Mouse (Mus musculus): ENCODE measurements at regions not wholly inside any gene's neighbourhood (a gene's known extent, or its start where the extent isn't known, plus 50 kb on each side); places are given as distances from the start of the nearest gene placed in this dataset.

DNA sequence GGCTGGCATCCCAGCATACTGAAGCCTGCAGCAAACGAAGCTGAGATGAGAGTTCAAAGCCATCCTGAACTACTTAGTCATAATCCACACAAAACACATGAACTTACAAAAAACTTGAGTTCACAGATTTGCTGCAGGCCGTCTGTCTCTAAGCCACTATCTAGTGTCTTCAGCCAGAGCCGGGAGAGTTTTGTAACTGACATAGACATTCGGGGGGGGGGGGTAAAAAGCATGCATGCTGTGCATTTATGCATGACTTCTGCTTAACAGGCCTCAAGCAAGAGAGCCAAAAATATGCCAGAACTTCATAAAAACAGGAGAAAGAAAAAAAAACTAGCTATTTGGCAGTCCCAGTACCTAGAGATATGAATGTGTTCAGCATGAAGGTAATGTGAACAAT, 120.2 kb upstream of the Plcz1 start:
- Histone ChIP-seq H3K4me3 (ENCODE audit: insufficient read depth, low read length) (no peak overlapping the region), H3K27ac (ENCODE audit: insufficient read depth, low read depth, low read length) (no peak overlapping the region), H3K4me1 (ENCODE audit: control insufficient read depth, insufficient read depth, low read length) (no peaks in the 10 kb centered on the region)
- TF ChIP-seq CTCF (IDR thresholded peaks at IDR 0.05; ENCODE audit: low read depth, low read length): no peak
- TF ChIP-seq POLR2A (IDR thresholded peaks at IDR 0.05; ENCODE audit: borderline replicate concordance, low read depth, low read length): no peak

DNA sequence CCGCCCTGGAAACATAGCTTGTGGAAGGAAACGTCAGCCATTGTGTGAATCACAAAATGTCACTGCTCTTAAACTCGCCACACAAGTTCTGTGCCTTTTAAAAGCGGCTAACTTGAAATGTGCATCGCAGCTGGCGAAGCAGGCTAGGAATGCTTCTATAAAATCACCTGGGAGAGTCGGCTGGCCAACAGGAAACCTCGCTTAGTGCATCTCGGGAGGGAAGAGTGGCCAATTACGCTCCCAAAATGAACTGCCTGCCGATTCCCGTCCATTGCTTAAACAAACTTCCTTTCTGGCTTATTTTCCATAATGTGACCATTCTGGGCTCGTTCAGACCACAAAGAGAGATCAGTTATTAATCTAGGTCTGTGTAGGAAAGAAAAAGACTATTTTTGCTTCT, 119.7 kb upstream of the Plcz1 start:
- H3K4me1 ChIP-seq (ENCODE audit: control insufficient read depth, insufficient read depth, low read length): no peaks in the 10 kb centered on the region
- no peak for TF ChIP-seq POLR2A (IDR thresholded peaks at IDR 0.05; ENCODE audit: borderline replicate concordance, low read depth, low read length)
- no peak for TF ChIP-seq CTCF (IDR thresholded peaks at IDR 0.05; ENCODE audit: low read depth, low read length)

DNA sequence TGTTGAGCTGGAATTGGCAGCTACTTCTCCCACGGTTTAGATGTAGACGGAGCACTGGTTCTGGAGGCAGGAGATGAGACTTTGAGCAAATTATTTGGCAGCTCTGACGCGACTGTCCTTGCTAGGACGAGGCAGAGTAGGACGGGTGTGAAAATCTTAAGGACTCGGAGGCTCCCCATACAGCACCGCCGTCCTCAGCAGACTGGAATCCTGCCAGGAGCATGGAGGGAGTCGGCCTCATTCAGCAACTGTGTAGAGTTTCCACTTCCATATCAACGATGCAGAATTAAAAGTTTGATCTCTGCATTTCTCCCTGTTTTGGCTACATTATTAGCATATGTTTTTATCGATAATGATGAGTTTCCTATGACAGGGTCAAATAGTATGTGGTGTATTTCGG, 117.7 kb upstream of the Plcz1 start:
- Histone ChIP-seq H3K4me3 (ENCODE audit: insufficient read depth, low read length) (no peak overlapping the region), H3K27ac (ENCODE audit: insufficient read depth, low read depth, low read length) (no peak overlapping the region), H3K4me1 (ENCODE audit: control insufficient read depth, insufficient read depth, low read length) (no peaks in the 10 kb centered on the region)
- no peak for TF ChIP-seq CTCF (IDR thresholded peaks at IDR 0.05; ENCODE audit: low read depth, low read length)
- no peak for TF ChIP-seq POLR2A (IDR thresholded peaks at IDR 0.05; ENCODE audit: borderline replicate concordance, low read depth, low read length)

More for the DNA sequence above, 119.7 kb upstream of the Plcz1 start:
- Histone ChIP-seq H3K27ac (ENCODE audit: insufficient read depth, low read depth, low read length) (no peak overlapping the region), H3K4me3 (ENCODE audit: insufficient read depth, low read length) (no peak overlapping the region)

DNA sequence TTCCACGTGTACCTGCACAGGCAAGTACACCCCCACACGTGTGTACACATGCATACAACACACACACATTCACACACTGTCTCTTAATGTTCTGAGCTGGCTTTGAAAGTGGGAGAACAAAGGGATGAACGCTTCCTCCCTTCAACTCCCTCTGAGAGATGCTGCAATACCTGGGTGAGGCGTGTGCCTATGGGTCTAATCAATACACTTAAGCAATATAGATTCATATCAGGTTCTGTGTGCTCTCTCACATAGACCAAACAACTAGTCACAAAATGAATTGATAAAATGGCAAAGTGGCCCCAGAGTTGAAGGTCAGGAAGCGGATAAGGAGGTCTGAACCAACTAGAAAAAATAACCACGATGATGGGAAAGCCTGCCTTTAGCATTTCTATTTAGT, 116.1 kb upstream of the Plcz1 start:
- no peak overlapping the region for H3K4me3 ChIP-seq (ENCODE audit: insufficient read depth, low read length)
- no peaks in the 10 kb centered on the region for H3K4me1 ChIP-seq (ENCODE audit: control insufficient read depth, insufficient read depth, low read length)
- TF ChIP-seq CTCF (IDR thresholded peaks at IDR 0.05; ENCODE audit: low read depth, low read length): no peak
- no peak for TF ChIP-seq POLR2A (IDR thresholded peaks at IDR 0.05; ENCODE audit: borderline replicate concordance, low read depth, low read length)
- H3K27ac ChIP-seq (ENCODE audit: insufficient read depth, low read depth, low read length): no peak overlapping the region

DNA sequence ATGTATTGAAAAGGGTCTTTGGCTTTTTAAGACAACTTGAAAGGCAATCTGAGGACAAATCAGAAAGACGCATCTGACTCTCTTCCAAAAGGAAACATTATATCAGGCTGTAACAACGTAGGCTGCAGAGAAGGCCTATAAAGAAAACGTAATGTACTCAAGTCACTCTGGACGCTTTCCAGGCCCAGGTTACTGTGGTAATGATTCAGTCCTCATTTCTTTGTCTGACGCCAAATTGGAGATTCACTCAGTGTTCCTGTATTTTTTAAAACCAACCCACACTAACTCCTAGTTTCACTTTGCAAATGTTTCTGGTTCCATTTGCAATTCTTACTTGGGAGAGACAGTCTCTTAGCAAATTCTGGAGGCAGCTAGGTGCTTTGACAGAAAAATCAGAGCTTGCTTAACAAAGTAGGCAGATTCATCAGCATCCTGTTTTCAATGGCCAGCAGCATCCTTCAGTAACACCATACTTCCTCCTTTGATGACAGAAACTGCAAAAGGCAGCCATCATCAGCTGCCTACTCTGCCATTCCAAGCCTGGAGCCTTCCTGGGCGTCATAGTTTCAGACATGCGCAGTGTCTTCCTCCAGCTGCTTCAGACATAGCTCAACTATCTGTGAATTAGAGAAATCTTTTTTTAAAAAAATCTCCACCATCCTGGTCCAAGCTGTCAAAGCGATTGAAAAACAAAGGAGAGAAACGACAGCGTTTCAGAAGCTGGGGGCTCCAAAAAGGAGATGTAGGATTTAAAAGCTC, 111.3 kb upstream of the Plcz1 start:
- no peak for TF ChIP-seq CTCF (IDR thresholded peaks at IDR 0.05; ENCODE audit: low read depth, low read length)
- no peak for TF ChIP-seq POLR2A (IDR thresholded peaks at IDR 0.05; ENCODE audit: borderline replicate concordance, low read depth, low read length)

DNA sequence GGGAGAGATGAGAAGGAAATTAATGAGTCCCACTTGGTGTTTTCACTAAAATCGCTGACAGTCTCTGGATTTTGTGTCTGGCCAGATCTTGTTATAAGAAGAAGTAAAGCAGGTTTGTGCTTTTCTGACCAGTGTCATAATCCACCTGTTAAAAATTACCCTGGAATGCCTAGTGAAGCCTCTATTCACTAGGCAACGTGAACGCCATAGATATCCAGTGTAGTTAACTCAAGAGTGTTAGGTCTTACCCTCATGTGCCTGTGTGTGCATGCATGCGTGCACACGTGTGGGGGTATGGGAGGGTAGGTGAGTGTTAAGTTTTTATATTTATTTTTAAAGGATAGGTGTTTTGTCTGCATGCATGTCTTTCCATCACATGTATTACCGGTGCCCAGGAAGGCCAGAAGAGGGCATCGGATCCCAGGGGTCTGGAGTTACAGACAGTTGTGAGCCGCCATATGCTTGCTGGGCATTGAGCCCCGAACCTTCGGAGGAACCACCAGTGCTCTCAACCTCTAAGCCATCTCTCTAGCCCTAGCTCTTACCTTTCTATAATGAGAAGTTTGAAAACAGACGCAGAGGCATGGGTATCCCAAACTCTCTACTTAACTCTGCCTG, 107.5 kb upstream of the Plcz1 start:
- Histone ChIP-seq H3K4me3 (ENCODE audit: insufficient read depth, low read length) (no peak overlapping the region), H3K27ac (ENCODE audit: insufficient read depth, low read depth, low read length) (no peak overlapping the region), H3K4me1 (ENCODE audit: control insufficient read depth, insufficient read depth, low read length) (no peaks in the 10 kb centered on the region)
- no peak for TF ChIP-seq CTCF (IDR thresholded peaks at IDR 0.05; ENCODE audit: low read depth, low read length)
- no peak for TF ChIP-seq POLR2A (IDR thresholded peaks at IDR 0.05; ENCODE audit: borderline replicate concordance, low read depth, low read length)

More for the DNA sequence above, 111.3 kb upstream of the Plcz1 start:
- H3K4me1 ChIP-seq (ENCODE audit: control insufficient read depth, insufficient read depth, low read length): no peaks in the 10 kb centered on the region
- H3K4me3 ChIP-seq (ENCODE audit: insufficient read depth, low read length): no peak overlapping the region
- no peak overlapping the region for H3K27ac ChIP-seq (ENCODE audit: insufficient read depth, low read depth, low read length)

DNA sequence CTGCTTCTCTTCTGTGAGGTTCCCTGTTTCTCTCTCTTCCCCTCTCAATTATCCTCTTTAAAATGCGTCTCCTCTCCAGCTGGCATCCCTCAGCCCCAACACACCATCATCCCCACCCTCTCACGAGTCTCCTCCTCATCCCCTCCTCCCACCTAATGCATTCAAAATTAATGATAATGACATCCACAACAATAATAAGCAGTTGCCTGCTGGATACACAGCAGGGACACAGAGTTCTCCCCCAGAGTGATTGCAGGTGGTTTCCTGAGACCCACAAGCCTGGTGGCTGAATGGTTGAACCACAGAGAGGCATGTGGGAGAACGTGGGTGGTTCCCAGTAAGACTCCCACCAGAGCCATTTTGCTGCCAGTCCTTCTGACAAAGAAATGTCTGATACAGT, 106.9 kb upstream of the Plcz1 start:
- no peaks in the 10 kb centered on the region for H3K4me1 ChIP-seq (ENCODE audit: control insufficient read depth, insufficient read depth, low read length)
- no peak for TF ChIP-seq CTCF (IDR thresholded peaks at IDR 0.05; ENCODE audit: low read depth, low read length)
- TF ChIP-seq POLR2A (IDR thresholded peaks at IDR 0.05; ENCODE audit: borderline replicate concordance, low read depth, low read length): no peak
- no peak overlapping the region for H3K4me3 ChIP-seq (ENCODE audit: insufficient read depth, low read length)
- H3K27ac ChIP-seq (ENCODE audit: insufficient read depth, low read depth, low read length): no peak overlapping the region

DNA sequence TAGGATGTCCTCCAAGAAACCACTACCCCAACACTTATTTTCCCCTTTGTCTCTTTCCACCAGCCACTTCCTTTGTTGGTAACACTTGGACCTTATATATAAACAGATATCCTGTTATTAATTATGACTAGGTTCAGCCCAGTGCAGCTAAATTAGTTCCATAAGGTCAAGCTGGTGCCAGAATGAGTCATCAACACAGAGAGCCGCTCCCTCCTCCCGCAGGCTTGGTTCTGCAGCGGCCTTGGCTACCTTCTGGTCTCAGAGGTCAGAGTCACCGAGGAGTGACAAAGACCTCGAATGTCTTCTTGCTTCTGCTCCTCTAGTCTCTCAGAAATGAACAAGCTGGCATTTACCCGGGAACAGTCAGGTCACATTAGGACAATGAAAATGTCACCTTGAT, 106.5 kb upstream of the Plcz1 start:
- Histone ChIP-seq H3K27ac (ENCODE audit: insufficient read depth, low read depth, low read length) (no peak overlapping the region), H3K4me1 (ENCODE audit: control insufficient read depth, insufficient read depth, low read length) (no peaks in the 10 kb centered on the region), H3K4me3 (ENCODE audit: insufficient read depth, low read length) (no peak overlapping the region)
- TF ChIP-seq POLR2A (IDR thresholded peaks at IDR 0.05; ENCODE audit: borderline replicate concordance, low read depth, low read length) (no peak), CTCF (IDR thresholded peaks at IDR 0.05; ENCODE audit: low read depth, low read length) (no peak)

DNA sequence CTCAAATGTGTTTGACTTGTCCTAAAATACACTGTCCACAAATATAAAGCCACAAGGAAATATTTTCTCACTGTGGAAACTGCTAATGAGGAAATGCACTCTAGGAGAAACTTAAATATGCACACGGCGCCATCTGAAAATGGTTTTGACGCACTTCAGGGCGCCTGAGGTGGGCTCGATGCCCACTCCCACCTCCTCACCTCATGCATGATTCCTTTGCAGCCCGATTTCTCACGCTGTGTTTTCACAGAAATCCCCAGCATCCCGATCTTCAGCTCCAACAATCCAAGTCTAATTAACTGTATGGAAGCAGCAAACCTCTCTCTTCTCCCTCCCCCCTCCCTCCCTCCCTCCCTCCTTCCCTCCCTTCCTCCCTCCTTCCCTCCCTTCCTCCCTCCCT, 92.5 kb upstream of the Plcz1 start:
- H3K27ac ChIP-seq (ENCODE audit: insufficient read depth, low read depth, low read length): no peak overlapping the region
- TF ChIP-seq POLR2A (IDR thresholded peaks at IDR 0.05; ENCODE audit: borderline replicate concordance, low read depth, low read length): no peak
- TF ChIP-seq CTCF (IDR thresholded peaks at IDR 0.05; ENCODE audit: low read depth, low read length): no peak
- no peak overlapping the region for H3K4me3 ChIP-seq (ENCODE audit: insufficient read depth, low read length)
- no peaks in the 10 kb centered on the region for H3K4me1 ChIP-seq (ENCODE audit: control insufficient read depth, insufficient read depth, low read length)

DNA sequence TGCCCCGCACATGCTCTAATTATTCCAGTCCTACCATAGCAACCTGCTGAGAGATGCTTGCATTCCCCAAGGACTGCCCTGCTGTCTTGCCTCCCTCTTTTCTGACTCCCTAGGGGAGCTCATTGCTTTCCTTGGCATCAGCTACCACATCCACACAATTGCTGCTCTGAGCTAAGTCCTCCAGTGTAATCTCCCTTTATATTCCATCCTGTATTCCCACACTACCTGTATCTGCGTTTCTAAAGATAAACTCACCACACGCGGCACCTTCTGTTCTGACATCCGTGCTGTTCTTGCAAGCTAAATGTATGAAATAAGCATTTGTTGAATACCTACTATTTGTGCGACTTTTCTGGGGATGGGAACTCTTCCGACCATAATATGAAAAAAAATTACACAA, 85.4 kb upstream of the Plcz1 start:
- no peak overlapping the region for H3K27ac ChIP-seq (ENCODE audit: insufficient read depth, low read depth, low read length)
- H3K4me1 ChIP-seq (ENCODE audit: control insufficient read depth, insufficient read depth, low read length): no peaks in the 10 kb centered on the region
- no peak overlapping the region for H3K4me3 ChIP-seq (ENCODE audit: insufficient read depth, low read length)
- TF ChIP-seq CTCF (IDR thresholded peaks at IDR 0.05; ENCODE audit: low read depth, low read length) (no peak), POLR2A (IDR thresholded peaks at IDR 0.05; ENCODE audit: borderline replicate concordance, low read depth, low read length) (no peak)

Data from bone marrow macrophage, adult 2 months (primary cell).